Mouse (Mus musculus) mature B cell (primary cell): ENCODE results near the gene Gimap8.

ENCODE experiments used
- in situ Hi-C: fragments of 300-500 bp; cut with MboI; formaldehyde crosslinking; loops from 2 replicates; pipeline ENCODE4 v1.14.3; 2019

The Gimap8 gene

GRCm38 (mm10) chr6:48637811-48638500 is 9.1 kb upstream of the Gimap8 start:
- in situ Hi-C loops = loop anchor here (25.0 kb wide), 1 partner anchor 451 kb away; no protein-coding TSS in a partner anchor

GRCm38 (mm10) chr6:48638553-48638952 is 8.5 kb upstream of the Gimap8 start:
- in situ Hi-C loops = loop anchor here (25.0 kb wide), 1 partner anchor 451 kb away; no protein-coding TSS in a partner anchor

GRCm38 (mm10) chr6:48641391-48641790 is 5.6 kb upstream of the Gimap8 start:
- in situ Hi-C loops = loop anchor here (25.0 kb wide), 1 partner anchor 454 kb away; no protein-coding TSS in a partner anchor

- in situ Hi-C loops = loop anchor here (25.0 kb wide), 1 partner anchor 456 kb away; no protein-coding TSS in a partner anchor
These were observed 4.2 kb upstream of the Gimap8 start for GRCm38 (mm10) chr6:48642764-48643292.

- in situ Hi-C loops = loop anchor here (5.0 to 25.0 kb wide), 3 partner anchors 47 to 458 kb away; partner anchors contain the start of gene Gimap3
These were observed 1.2 kb upstream of the Gimap8 start for GRCm38 (mm10) chr6:48645660-48646308.

GRCm38 (mm10) chr6:48646309-48646690 is 734 bp upstream of the Gimap8 start:
- in situ Hi-C loops = loop anchor here (5.0 to 25.0 kb wide), 3 partner anchors 46 to 459 kb away; partner anchors contain the start of gene Gimap3

GRCm38 (mm10) chr6:48647611-48648010 is 577 bp downstream of the Gimap8 start:
- in situ Hi-C loops = loop anchor here (5.0 to 25.0 kb wide), 3 partner anchors 45 to 460 kb away; partner anchors contain the start of gene Gimap3

GRCm38 (mm10) chr6:48648779-48649178 is 1.7 kb downstream of the Gimap8 start:
- in situ Hi-C loops = loop anchor here (5.0 to 25.0 kb wide), 3 partner anchors 44 to 461 kb away; partner anchors contain the start of gene Gimap3

GRCm38 (mm10) chr6:48650041-48650440 is 3.0 kb downstream of the Gimap8 start:
- in situ Hi-C loops = no loop called here

GRCm38 (mm10) chr6:48658721-48659120 is 11.7 kb downstream of the Gimap8 start:
- in situ Hi-C loops = no loop called here

- in situ Hi-C loops = no loop called here
These were observed 17.7 kb downstream of the Gimap8 start for GRCm38 (mm10) chr6:48664750-48665149.

GRCm38 (mm10) chr6:48665471-48665870 is 18.4 kb downstream of the Gimap8 start:
- in situ Hi-C loops = no loop called here

GRCm38 (mm10) chr6:48666159-48666586 is 19.1 kb downstream of the Gimap8 start:
- in situ Hi-C loops = no loop called here

- in situ Hi-C loops = no loop called here
These were observed 21.0 kb downstream of the Gimap8 start for GRCm38 (mm10) chr6:48668022-48668421.

- in situ Hi-C loops = no loop called here
These were observed 22.5 kb downstream of the Gimap8 start for GRCm38 (mm10) chr6:48669446-48669969.

- in situ Hi-C loops = no loop called here
These were observed 27.4 kb downstream of the Gimap8 start for GRCm38 (mm10) chr6:48674291-48675058.

GRCm38 (mm10) chr6:48675400-48675930 is 28.4 kb downstream of the Gimap8 start:
- in situ Hi-C loops = no loop called here

GRCm38 (mm10) chr6:48675931-48676859 is 29.2 kb downstream of the Gimap8 start, which contains the start of gene Gimap9:
TSS of gene Gimap9 (plus strand) at chr6:48676129.
- in situ Hi-C loops = no loop called here

- in situ Hi-C loops = no loop called here
These were observed 29.9 kb downstream of the Gimap8 start for GRCm38 (mm10) chr6:48676860-48677415.
